Mouse (Mus musculus) heart, postnatal 0 days (tissue): ENCODE data around the gene Ctsc. TPM values are rescaled to one million over a fixed set of nuclear protein-coding genes. Genes with fewer than 3 reads are reported as not detected.

Source experiments
- ATAC-seq: fragments of 200-750 bp; cut with Nextera tagmentation; 2 replicates; pipeline ENCODE4 v1.8.0; 2017; ENCODE audit warnings: low read depth, moderate number of reproducible peaks, moderate library complexity; ENCODE audit not compliant: insufficient read depth
- DNase-seq: peaks from one replicate; pipeline ENCODE4 v3.0.0-alpha.2; 2016; ENCODE audit warnings: low spot score
- H3K27ac ChIP-seq: fragments of 300-500 bp; sonication (generic); 2 replicates; pipeline ENCODE4 v1.5.1; 2014; ENCODE audit warnings: low read depth, mild to moderate bottlenecking
- H3K27me3 ChIP-seq: fragments of 300-500 bp; sonication (generic); 2 replicates; pipeline ENCODE4 v1.6.1; 2014; ENCODE audit warnings: low read length, mixed read lengths; ENCODE audit not compliant: control insufficient read depth, insufficient read depth
- H3K36me3 ChIP-seq: fragments of 300-500 bp; sonication (generic); replicated peaks from 2 replicates; pipeline ENCODE4 v1.6.1; 2014; ENCODE audit warnings: low read length, mixed read lengths; ENCODE audit not compliant: control insufficient read depth, insufficient read depth
- H3K4me1 ChIP-seq: fragments of 300-500 bp; sonication (generic); 2 replicates; pipeline ENCODE4 v1.6.1; 2014; ENCODE audit warnings: antibody characterized with exemption; ENCODE audit not compliant: control insufficient read depth, insufficient read depth
- H3K4me2 ChIP-seq: fragments of 300-500 bp; sonication (generic); 2 replicates; pipeline ENCODE4 v1.6.1; 2014; ENCODE audit warnings: low read depth, mild to moderate bottlenecking, low read length, moderate library complexity
- H3K4me3 ChIP-seq: fragments of 300-500 bp; sonication (generic); 2 replicates; pipeline ENCODE4 v1.5.1; 2014; ENCODE audit warnings: low read depth, low read length
- H3K9ac ChIP-seq: fragments of 300-500 bp; sonication (generic); replicated peaks from 2 replicates; pipeline ENCODE4 v1.6.1; 2014; ENCODE audit warnings: low read depth, low read length, mixed read lengths
- H3K9me3 ChIP-seq: fragments of 300-500 bp; sonication (generic); replicated peaks from 2 replicates; pipeline ENCODE4 v1.6.1; 2016; ENCODE audit warnings: low read length; ENCODE audit not compliant: control insufficient read depth
- CTCF ChIP-seq: IDR thresholded peaks from 2 replicates; pipeline ENCODE4 v1.5.1; 2016; ENCODE audit warnings: antibody characterized with exemption, control low read depth, low read depth
- EP300 ChIP-seq: IDR thresholded peaks from 2 replicates; pipeline ENCODE4 v1.6.1; 2016; ENCODE audit warnings: antibody characterized with exemption, low read depth
- WGBS: fragments of 180-500 bp; shearing (Covaris S2); extraction: QIAGEN DNeasy Blood & Tissue Kit; methylation state at CpG from one replicate; pipeline ENCODE4 v1.1.7; 2014; 5-methylcytosine and 5-hydroxymethylcytosine counted together
- polyA plus RNA-seq: library from polyadenylated mRNA; unstranded; fragments of >200 nt; fragmentation: Nextera tagmentation; extraction: Ambion mirVana; gene quantifications from 2 replicates; pipeline ENCODE4 v1.2.1, GENCODE M21; 2015
- total RNA-seq: library from RNA; depleted of rRNA; stranded (reverse); fragments of >200 nt; gene quantifications from 2 replicates; pipeline ENCODE4 v1.2.3, GENCODE M21; 2014; ENCODE audit warnings: low replicate concordance

Ctsc gene
- total and polyA plus RNA-seq, 2 experiments from 2014 or later: 24.8 to 37.2 TPM

DNA sequence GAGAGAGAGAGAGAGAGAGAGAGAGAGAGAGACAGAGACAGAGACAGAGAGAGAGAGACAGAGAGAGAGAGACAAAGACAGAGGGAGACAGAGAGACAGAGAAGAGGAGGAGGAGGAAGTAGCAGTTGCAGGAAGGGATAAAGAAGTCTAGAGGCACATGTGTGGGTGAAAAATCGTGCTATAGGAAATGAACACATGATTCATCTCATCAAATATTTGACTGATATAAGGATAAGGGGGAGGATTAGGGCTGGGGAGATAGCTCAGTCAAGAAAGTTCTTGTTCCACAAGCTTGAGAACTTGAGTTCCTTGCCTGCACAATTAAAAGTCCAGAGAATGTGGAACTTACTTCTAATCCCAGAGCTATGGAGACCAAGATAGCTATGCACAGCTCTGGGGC is 40.6 kb downstream of the Ctsc start:
- WGBS: 40% methylated on average over 1 of the region's 1 CpGs
- TF ChIP-seq CTCF (no peak), EP300 (no peak)
- no peak for DNase-seq

GRCm38 (mm10) chr7:88318904-88319303 is 41.0 kb downstream of the Ctsc start:
- Histone ChIP-seq H3K9me3 (no peaks in the 10 kb centered on the region), H3K4me2 (no peak overlapping the region), H3K27me3 (no peaks in the 10 kb centered on the region), H3K4me3 (no peak overlapping the region), H3K9ac (no peak overlapping the region), H3K36me3 (no peaks in the 10 kb centered on the region), H3K27ac (no peak overlapping the region), H3K4me1 (no peaks in the 10 kb centered on the region; the same call in 1 of the 2 replicates)
- TF ChIP-seq EP300 (no peak), CTCF (no peak)
- ATAC-seq (no peak), DNase-seq (no peak)
- WGBS: 76% methylated on average over 2 of the region's 2 CpGs

More for the DNA sequence above, 40.6 kb downstream of the Ctsc start:
- Histone ChIP-seq H3K27me3 (no peaks in the 10 kb centered on the region), H3K27ac (no peak overlapping the region), H3K9me3 (no peaks in the 10 kb centered on the region), H3K4me2 (no peak overlapping the region), H3K4me1 (no peaks in the 10 kb centered on the region; the same call in 1 of the 2 replicates), H3K4me3 (no peak overlapping the region), H3K36me3 (no peaks in the 10 kb centered on the region), H3K9ac (no peak overlapping the region)
- ATAC-seq: no peak

DNA sequence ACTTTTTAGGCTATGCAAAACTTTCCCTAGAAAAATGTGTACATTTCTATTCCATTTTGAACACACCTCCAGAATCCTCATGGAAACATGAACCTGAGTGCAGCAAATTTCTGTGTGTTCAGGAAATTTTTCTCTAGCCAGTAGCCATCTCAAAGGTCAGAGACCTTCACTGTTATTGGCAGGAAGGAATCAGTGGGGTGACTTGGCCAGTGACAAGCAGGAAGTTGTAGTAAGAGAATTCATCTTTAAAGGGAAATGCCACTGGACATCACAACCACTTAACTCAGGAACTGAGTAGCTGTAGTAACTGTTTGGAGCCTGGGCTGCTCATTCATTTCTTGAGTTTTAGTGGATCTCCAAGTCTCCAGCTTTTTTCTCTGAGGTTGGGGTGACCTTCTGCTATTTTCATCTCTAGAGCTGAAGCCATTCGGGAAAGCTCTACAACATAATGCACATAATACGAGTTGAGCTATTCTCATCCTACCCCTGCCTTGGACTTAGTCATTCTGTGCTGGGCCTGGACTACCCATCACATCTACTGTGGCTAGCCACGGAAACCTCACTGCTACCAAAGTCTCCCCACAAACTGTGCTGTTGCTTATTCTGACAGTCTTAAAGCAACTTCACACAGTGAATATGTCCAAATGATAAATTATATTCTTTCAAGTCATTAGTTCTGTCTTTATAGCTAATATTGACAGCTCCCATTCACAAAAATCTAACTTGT is 41.7 kb downstream of the Ctsc start:
- Histone ChIP-seq H3K4me1 (no peaks in the 10 kb centered on the region), H3K4me3 (no peak overlapping the region), H3K36me3 (no peaks in the 10 kb centered on the region), H3K9ac (no peak overlapping the region), H3K4me2 (no peak overlapping the region), H3K27ac (no peak overlapping the region), H3K27me3 (no peaks in the 10 kb centered on the region), H3K9me3 (no peaks in the 10 kb centered on the region)
- 72% methylated on average over 3 of the region's 3 CpGs for WGBS
- DNase-seq (no peak), ATAC-seq (no peak)
- no peak for TF ChIP-seq EP300
- TF ChIP-seq CTCF: no peak

DNA sequence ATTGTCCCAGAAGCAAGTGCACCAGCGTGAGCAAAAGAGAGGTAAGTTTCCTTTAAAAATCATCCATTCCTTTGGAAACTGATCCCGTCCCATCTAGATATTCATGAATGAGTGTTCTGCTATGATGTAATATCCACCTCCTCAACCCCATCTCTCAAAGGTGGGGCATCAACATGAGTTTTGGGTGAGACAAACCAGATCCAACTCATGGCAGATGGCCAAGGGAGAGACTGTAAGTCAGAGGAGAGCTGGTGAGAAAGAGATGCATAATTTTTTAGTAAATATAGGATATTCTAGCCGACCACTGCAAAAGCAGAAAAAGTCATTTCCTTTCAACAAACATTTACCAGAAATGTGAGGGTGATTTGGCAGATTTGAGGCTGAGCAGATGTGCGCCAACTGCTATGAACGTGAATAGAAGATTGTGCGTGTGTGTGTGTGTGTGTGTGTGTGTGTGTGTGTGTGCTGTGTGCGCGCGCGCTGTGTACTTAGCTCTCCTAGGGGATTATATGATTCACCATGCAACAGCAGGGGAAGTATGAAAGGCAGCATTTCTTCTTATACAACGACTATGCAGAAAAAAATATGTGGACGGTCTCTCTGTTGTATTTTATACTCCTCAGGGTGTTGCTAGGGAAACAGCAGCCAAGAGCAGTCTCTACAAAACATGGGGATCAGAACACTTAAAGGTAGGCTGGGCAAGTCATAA is 42.9 kb downstream of the Ctsc start:
- DNase-seq (peak; percentile 8), ATAC-seq (peak; percentile 41; the same call in 1 of the 2 replicates)
- Histone ChIP-seq H3K27me3 (no peaks in the 10 kb centered on the region), H3K4me1 (no peaks in the 10 kb centered on the region), H3K36me3 (no peaks in the 10 kb centered on the region), H3K4me2 (no peak overlapping the region), H3K27ac (no peak overlapping the region), H3K4me3 (no peak overlapping the region), H3K9ac (no peak overlapping the region), H3K9me3 (no peaks in the 10 kb centered on the region)
- 71% methylated on average over 12 of the region's 12 CpGs for WGBS
- no peak for TF ChIP-seq CTCF
- no peak for TF ChIP-seq EP300

DNA sequence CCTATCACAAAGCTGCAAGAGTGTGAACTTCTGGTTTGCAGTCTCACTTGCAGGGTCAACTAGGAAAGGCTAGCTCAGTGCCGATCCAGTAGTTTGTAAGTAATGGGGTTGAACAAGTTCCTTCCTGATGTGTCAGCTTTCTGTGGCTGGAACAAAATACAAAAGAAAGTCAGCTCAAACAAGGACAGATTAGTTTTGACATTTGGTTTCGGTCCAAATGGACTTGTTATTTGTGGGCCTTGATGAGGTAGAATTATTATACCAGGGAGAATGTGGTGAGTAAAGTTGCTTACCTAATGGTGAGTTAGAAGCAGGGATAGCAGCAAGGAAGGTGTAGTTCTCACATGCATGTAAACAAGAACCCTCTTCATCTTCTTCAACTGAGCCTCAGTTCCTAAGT is 44.5 kb downstream of the Ctsc start:
- H3K27ac ChIP-seq: no peak overlapping the region
- ATAC-seq: no peak
- H3K9ac ChIP-seq: no peak overlapping the region
- TF ChIP-seq CTCF (no peak), EP300 (no peak)
- H3K36me3 ChIP-seq: no peaks in the 10 kb centered on the region
- no peak overlapping the region for H3K4me3 ChIP-seq
- no peaks in the 10 kb centered on the region for H3K27me3 ChIP-seq
- no peaks in the 10 kb centered on the region for H3K9me3 ChIP-seq
- WGBS: 40% methylated on average over 2 of the region's 2 CpGs
- no peaks in the 10 kb centered on the region for H3K4me1 ChIP-seq
- no peak for DNase-seq
- H3K4me2 ChIP-seq: no peak overlapping the region
